Mouse (Mus musculus) lung, embryonic 16.5 days (tissue): ENCODE data around the gene Aen. TPM values are rescaled to one million over a fixed set of nuclear protein-coding genes. Genes with fewer than 3 reads are reported as not detected.

ENCODE experiments used
- ATAC-seq: fragments of 200-750 bp; cut with Nextera tagmentation; 2 replicates; pipeline ENCODE4 v1.8.0; 2017; ENCODE audit warnings: low read depth, mild to moderate bottlenecking, moderate library complexity
- H3K27ac ChIP-seq: fragments of 300-500 bp; sonication (generic); 2 replicates; pipeline ENCODE4 v1.5.1; 2014; ENCODE audit warnings: mild to moderate bottlenecking, control low read depth, low read length
- H3K27me3 ChIP-seq: fragments of 300-500 bp; sonication (generic); 2 replicates; pipeline ENCODE4 v1.6.1; 2014; ENCODE audit warnings: low read depth, low read length, mixed read lengths; ENCODE audit not compliant: control insufficient read depth, insufficient read depth
- H3K36me3 ChIP-seq: fragments of 300-500 bp; sonication (generic); 2 replicates; pipeline ENCODE4 v1.6.1; 2014; ENCODE audit warnings: low read length; ENCODE audit not compliant: control insufficient read depth, insufficient read depth
- H3K4me1 ChIP-seq: fragments of 300-500 bp; sonication (generic); replicated peaks from 2 replicates; pipeline ENCODE4 v1.6.1; 2014; ENCODE audit warnings: low read length, mixed read lengths; ENCODE audit not compliant: control insufficient read depth, insufficient read depth
- H3K4me2 ChIP-seq: fragments of 300-500 bp; sonication (generic); 2 replicates; pipeline ENCODE4 v1.6.1; 2014; ENCODE audit warnings: low read depth, low read length, control low read depth
- H3K4me3 ChIP-seq: fragments of 300-500 bp; sonication (generic); 2 replicates; pipeline ENCODE4 v1.5.1; 2014; ENCODE audit warnings: mild to moderate bottlenecking, low read length, control low read depth
- H3K9ac ChIP-seq: fragments of 300-500 bp; sonication (generic); 2 replicates; pipeline ENCODE4 v1.6.1; 2014; ENCODE audit warnings: low read length, control low read depth
- H3K9me3 ChIP-seq: fragments of 300-500 bp; sonication (generic); 2 replicates; pipeline ENCODE4 v1.6.1; 2016; ENCODE audit warnings: low read length; ENCODE audit not compliant: control insufficient read depth
- WGBS: fragments of 180-500 bp; shearing (Covaris S2); extraction: QIAGEN DNeasy Blood & Tissue Kit; methylation state at CpG from one replicate; pipeline ENCODE4 v1.1.7; 2014; 5-methylcytosine and 5-hydroxymethylcytosine counted together
- polyA plus RNA-seq: library from polyadenylated mRNA; unstranded; fragments of >200 nt; fragmentation: Nextera tagmentation; extraction: Ambion mirVana; gene quantifications from 2 replicates; pipeline ENCODE4 v1.2.1, GENCODE M21; 2015

Gene Aen
- polyA plus RNA-seq, 1 experiment from 2014 or later: 27.6 TPM

- 62% methylated on average over 4 of the region's 4 CpGs for WGBS
- peaks cover 48% of the 10 kb centered on the region for H3K27me3 ChIP-seq
Measured at GRCm38 (mm10) chr7:78886496-78886895, 9.2 kb upstream of the Aen start.

GRCm38 (mm10) chr7:78887431-78887842, 8.2 kb upstream of the Aen start:
- Histone ChIP-seq H3K4me1 (0 out of 2 replicates have a peak, but pooled peaks cover 4% of the 10 kb centered on the region), H3K9me3 (no peaks in the 10 kb centered on the region), H3K4me2 (no peak overlapping the region), H3K27ac (no peak overlapping the region), H3K27me3 (peaks cover 41% of the 10 kb centered on the region), H3K36me3 (no peaks in the 10 kb centered on the region), H3K4me3 (no peak overlapping the region), H3K9ac (no peak overlapping the region)
- ATAC-seq: no peak
- 74% methylated on average over 9 of the region's 9 CpGs for WGBS

More at GRCm38 (mm10) chr7:78886496-78886895, 9.2 kb upstream of the Aen start:
- Histone ChIP-seq H3K27ac (no peak overlapping the region), H3K4me1 (0 out of 2 replicates have a peak, but pooled peaks cover 4% of the 10 kb centered on the region), H3K4me2 (no peak overlapping the region), H3K36me3 (no peaks in the 10 kb centered on the region), H3K9me3 (no peaks in the 10 kb centered on the region), H3K4me3 (no peak overlapping the region), H3K9ac (no peak overlapping the region)
- no peak for ATAC-seq

- peaks cover 3% of the 10 kb centered on the region; the same call in 1 of the 2 replicates for H3K4me1 ChIP-seq
- H3K9ac ChIP-seq: no peak overlapping the region
- no peaks in the 10 kb centered on the region for H3K9me3 ChIP-seq
- H3K36me3 ChIP-seq: no peaks in the 10 kb centered on the region
- no peak overlapping the region for H3K27ac ChIP-seq
- no peak for ATAC-seq
- 1% methylated on average over 16 of the region's 16 CpGs for WGBS
- peaks cover 13% of the 10 kb centered on the region for H3K27me3 ChIP-seq
- no peak overlapping the region for H3K4me2 ChIP-seq
- no peak overlapping the region for H3K4me3 ChIP-seq
Measured at GRCm38 (mm10) chr7:78890641-78891040, 5.0 kb upstream of the Aen start.

GRCm38 (mm10) chr7:78893917-78894316, 1.7 kb upstream of the Aen start:
- H3K4me1 ChIP-seq: peaks cover 10% of the 10 kb centered on the region; the same call in 1 of the 2 replicates
- no peak overlapping the region for H3K9ac ChIP-seq
- H3K4me3 ChIP-seq: no peak overlapping the region
- no peak overlapping the region for H3K27ac ChIP-seq
- ATAC-seq: no peak
- WGBS: 79% methylated on average over 10 of the region's 10 CpGs
- peaks cover 2% of the 10 kb centered on the region; the same call in 1 of the 2 replicates for H3K36me3 ChIP-seq
- H3K9me3 ChIP-seq: no peaks in the 10 kb centered on the region
- peaks cover 5% of the 10 kb centered on the region for H3K27me3 ChIP-seq
- no peak overlapping the region for H3K4me2 ChIP-seq

- Histone ChIP-seq H3K9me3 (no peaks in the 10 kb centered on the region), H3K4me1 (peaks cover 10% of the 10 kb centered on the region; the same call in 1 of the 2 replicates), H3K27ac (no peak overlapping the region; the same call in 1 of the 2 replicates), H3K4me2 (peak overlapping the region; percentile 81), H3K4me3 (peak overlapping the region; percentile 99), H3K9ac (peak overlapping the region; percentile 61; the same call in 1 of the 2 replicates), H3K27me3 (peaks cover 2% of the 10 kb centered on the region), H3K36me3 (peaks cover 2% of the 10 kb centered on the region; the same call in 1 of the 2 replicates)
- ATAC-seq: no peak
- WGBS: 49% methylated on average over 13 of the region's 13 CpGs
Measured at GRCm38 (mm10) chr7:78895021-78895652, 517 bp upstream of the Aen start.

- 90% methylated on average over 3 of the region's 3 CpGs for WGBS
- no peak overlapping the region for H3K4me2 ChIP-seq
- H3K4me1 ChIP-seq: peaks cover 10% of the 10 kb centered on the region; the same call in 1 of the 2 replicates
- no peak overlapping the region for H3K27ac ChIP-seq
- no peak for ATAC-seq
- no peaks in the 10 kb centered on the region for H3K9me3 ChIP-seq
- no peak overlapping the region for H3K4me3 ChIP-seq
- H3K9ac ChIP-seq: no peak overlapping the region
- peaks cover 6% of the 10 kb centered on the region; the same call in 1 of the 2 replicates for H3K36me3 ChIP-seq
- H3K27me3 ChIP-seq: no peaks in the 10 kb centered on the region
Measured at GRCm38 (mm10) chr7:78897567-78897966, 1.9 kb downstream of the Aen start.

- Histone ChIP-seq H3K9ac (no peak overlapping the region), H3K27ac (no peak overlapping the region), H3K36me3 (peaks cover 16% of the 10 kb centered on the region), H3K4me1 (no peaks in the 10 kb centered on the region), H3K4me2 (no peak overlapping the region), H3K9me3 (no peaks in the 10 kb centered on the region), H3K27me3 (no peaks in the 10 kb centered on the region), H3K4me3 (no peak overlapping the region)
- 88% methylated on average over 6 of the region's 6 CpGs for WGBS
- no peak for ATAC-seq
Measured at GRCm38 (mm10) chr7:78903174-78903870, 7.7 kb downstream of the Aen start.

GRCm38 (mm10) chr7:78904175-78904574, 8.5 kb downstream of the Aen start:
- 88% methylated on average over 2 of the region's 2 CpGs for WGBS
- Histone ChIP-seq H3K36me3 (peaks cover 15% of the 10 kb centered on the region), H3K4me3 (no peak overlapping the region), H3K4me1 (no peaks in the 10 kb centered on the region), H3K4me2 (no peak overlapping the region), H3K9me3 (no peaks in the 10 kb centered on the region), H3K27me3 (no peaks in the 10 kb centered on the region), H3K27ac (no peak overlapping the region), H3K9ac (no peak overlapping the region; the same call in 1 of the 2 replicates)
- ATAC-seq: no peak

GRCm38 (mm10) chr7:78909026-78909425, 13.4 kb downstream of the Aen start:
- H3K36me3 ChIP-seq: peaks cover 8% of the 10 kb centered on the region; the same call in 1 of the 2 replicates
- 88% methylated on average over 6 of the region's 6 CpGs for WGBS
- peaks cover 15% of the 10 kb centered on the region for H3K4me1 ChIP-seq
- no peaks in the 10 kb centered on the region for H3K9me3 ChIP-seq
- H3K27ac ChIP-seq: no peak overlapping the region
- no peak overlapping the region for H3K4me2 ChIP-seq
- H3K9ac ChIP-seq: no peak overlapping the region
- no peak for ATAC-seq
- no peak overlapping the region for H3K4me3 ChIP-seq
- no peaks in the 10 kb centered on the region for H3K27me3 ChIP-seq
